Mouse (Mus musculus) heart, postnatal 4 days (tissue): Measurements from ENCODE around the gene Ranbp1. TPM values are rescaled to one million over a fixed set of nuclear protein-coding genes. Genes with fewer than 3 reads are reported as not detected.
"Not testable (repeated sequence)": the region's sequence is repeated elsewhere in the genome, so short reads cannot be mapped to it uniquely, and the experiment has no call there.

Experiments
- DNase-seq: peaks from one replicate; pipeline ENCODE4 v3.0.0; 2021
- total RNA-seq, 2 experiments: library from RNA; stranded (reverse); gene quantifications; 2 replicates each; pipeline ENCODE4 v1.2.3; 2021

Gene Ranbp1
- total RNA-seq, result 100 to 1,000 TPM; 130 to 137 TPM

- peak; percentile 99 for DNase-seq
These were observed at the start of gene Ranbp1, which contains the start of gene Trmt2a for GRCm38 (mm10) chr16:18248433-18249363. Ranbp1 (minus strand) TSS chr16:18248732. Trmt2a (plus strand) TSS chr16:18248679.

GRCm38 (mm10) chr16:18289614-18290013, 41.1 kb upstream of the Ranbp1 start:
- DNase-seq, result not testable (repeated sequence)

- peak; percentile 98 for DNase-seq
These were observed 40.6 kb upstream of the Ranbp1 start, which contains the start of gene Dgcr8 for GRCm38 (mm10) chr16:18289067-18289588. Dgcr8 (minus strand) TSS chr16:18289246.

- DNase-seq, result peak; percentile 83
These were observed 40.1 kb upstream of the Ranbp1 start for GRCm38 (mm10) chr16:18288581-18289061.

GRCm38 (mm10) chr16:18288166-18288565, 39.6 kb upstream of the Ranbp1 start:
- peak; percentile 18 for DNase-seq

GRCm38 (mm10) chr16:18275166-18275565, 26.6 kb upstream of the Ranbp1 start:
- no peak for DNase-seq

- DNase-seq, result no peak
These were observed 19.6 kb upstream of the Ranbp1 start for GRCm38 (mm10) chr16:18268182-18268581.

GRCm38 (mm10) chr16:18265024-18265423, 16.5 kb upstream of the Ranbp1 start:
- no peak for DNase-seq

- no peak for DNase-seq
These were observed 9.7 kb upstream of the Ranbp1 start, which contains the start of gene Gm49776 for GRCm38 (mm10) chr16:18258221-18258620. Gm49776 (minus strand) TSS chr16:18258321.

- no peak for DNase-seq
These were observed 5.3 kb upstream of the Ranbp1 start for GRCm38 (mm10) chr16:18253866-18254265.

GRCm38 (mm10) chr16:18252736-18253135, 4.2 kb upstream of the Ranbp1 start:
- DNase-seq, result no peak

GRCm38 (mm10) chr16:18250828-18251790, 2.6 kb upstream of the Ranbp1 start:
- DNase-seq, result no peak

GRCm38 (mm10) chr16:18250231-18250630, 1.7 kb upstream of the Ranbp1 start:
- DNase-seq, result no peak

GRCm38 (mm10) chr16:18249364-18249967, 934 bp upstream of the Ranbp1 start:
- peak; percentile 48 for DNase-seq

- peak; percentile 47 for DNase-seq
These were observed 772 bp downstream of the Ranbp1 start for GRCm38 (mm10) chr16:18247521-18248399.

GRCm38 (mm10) chr16:18241581-18241980, 7.0 kb downstream of the Ranbp1 start:
- no peak for DNase-seq

- no peak for DNase-seq
These were observed 11.6 kb downstream of the Ranbp1 start for GRCm38 (mm10) chr16:18236676-18237501.

- peak; percentile 72 for DNase-seq
These were observed 13.0 kb downstream of the Ranbp1 start for GRCm38 (mm10) chr16:18235389-18236065.
